Mouse (Mus musculus): ENCODE results near the gene Gng8.

DNA sequence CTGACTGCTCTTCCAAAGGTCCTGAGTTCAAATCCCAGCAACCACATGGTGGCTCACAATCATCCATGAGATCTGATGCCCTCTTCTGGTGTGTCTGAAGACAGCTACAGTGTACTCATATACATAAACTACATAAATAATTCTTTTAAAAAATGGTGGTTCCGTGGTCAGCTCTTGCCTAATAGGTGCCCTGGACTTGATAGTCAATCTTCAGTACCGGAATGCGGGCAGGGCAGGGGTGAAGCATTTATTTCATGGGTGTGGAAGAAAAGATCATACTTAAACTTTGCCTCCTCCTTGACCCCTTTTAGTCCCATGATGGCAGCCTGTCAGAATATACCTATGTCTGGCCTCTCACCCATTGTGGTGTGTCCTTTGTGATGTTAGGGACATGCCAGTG lies 20.3 kb downstream of the Gng8 start:
- TF ChIP-seq E2F4 (IDR thresholded peaks at IDR 0.05; ENCODE audit: insufficient read depth) (no peak), MYOG (IDR thresholded peaks at IDR 0.05; ENCODE audit: control insufficient read depth in 1 of 3, insufficient read depth in 1 of 3, insufficient read length in 2 of 3, low read depth in 2 of 3) (no peak), CEBPB (IDR thresholded peaks at IDR 0.05; ENCODE audit: insufficient read depth, poor library complexity, severe bottlenecking) (no peak), USF1 (IDR thresholded peaks at IDR 0.05; ENCODE audit: low read depth) (no peak)
